Mouse (Mus musculus) gastrocnemius, postnatal 10 days (tissue): Measurements from ENCODE around the gene Gm11027. TPM values are rescaled to one million over a fixed set of nuclear protein-coding genes. Genes with fewer than 3 reads are reported as not detected.
"Not testable (repeated sequence)": the region's sequence is repeated elsewhere in the genome, so short reads cannot be mapped to it uniquely, and the experiment has no call there.

Experiments
- DNase-seq: peaks from one replicate; pipeline ENCODE4 v3.0.0; 2021; ENCODE audit warnings: mixed read lengths
- long read RNA-seq, 2 experiments: library from polyadenylated mRNA; stranded (forward); transcript quantifications; one replicate each; pipeline ENCODE4 v2.0.0; 2021
- total RNA-seq, 2 experiments: library from RNA; stranded (reverse); gene quantifications; 2 replicates each; pipeline ENCODE4 v1.2.3; 2021

The Gm11027 gene
- not detected for total RNA-seq
- long read RNA-seq, experiment 1, result 0 reads
- long read RNA-seq, experiment 2, result 0 reads

DNA sequence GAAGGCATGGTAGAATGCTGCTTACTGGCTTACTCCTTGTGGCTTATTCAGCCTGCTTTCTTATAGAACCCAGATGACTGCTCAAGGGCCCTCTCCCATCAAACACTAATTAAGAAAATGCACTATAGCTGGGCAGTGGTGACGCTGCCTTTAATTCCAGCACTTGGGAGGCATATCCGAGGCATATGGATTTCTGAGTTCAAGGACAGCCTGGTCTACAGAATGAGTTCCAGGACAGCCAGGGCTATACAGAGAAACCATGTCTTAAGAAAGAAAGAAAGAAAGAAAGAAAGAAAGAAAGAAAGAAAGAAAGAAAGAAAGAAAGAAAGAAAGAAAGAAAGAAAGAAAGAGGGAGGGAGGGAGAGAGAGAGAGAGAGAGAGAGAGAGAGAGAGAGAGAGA, at the start of gene Gm11027:
Gene Gm11027, plus strand, starts transcription at position 301 of the 400 bp plus-strand sequence.
- DNase-seq, result not testable (repeated sequence)

DNA sequence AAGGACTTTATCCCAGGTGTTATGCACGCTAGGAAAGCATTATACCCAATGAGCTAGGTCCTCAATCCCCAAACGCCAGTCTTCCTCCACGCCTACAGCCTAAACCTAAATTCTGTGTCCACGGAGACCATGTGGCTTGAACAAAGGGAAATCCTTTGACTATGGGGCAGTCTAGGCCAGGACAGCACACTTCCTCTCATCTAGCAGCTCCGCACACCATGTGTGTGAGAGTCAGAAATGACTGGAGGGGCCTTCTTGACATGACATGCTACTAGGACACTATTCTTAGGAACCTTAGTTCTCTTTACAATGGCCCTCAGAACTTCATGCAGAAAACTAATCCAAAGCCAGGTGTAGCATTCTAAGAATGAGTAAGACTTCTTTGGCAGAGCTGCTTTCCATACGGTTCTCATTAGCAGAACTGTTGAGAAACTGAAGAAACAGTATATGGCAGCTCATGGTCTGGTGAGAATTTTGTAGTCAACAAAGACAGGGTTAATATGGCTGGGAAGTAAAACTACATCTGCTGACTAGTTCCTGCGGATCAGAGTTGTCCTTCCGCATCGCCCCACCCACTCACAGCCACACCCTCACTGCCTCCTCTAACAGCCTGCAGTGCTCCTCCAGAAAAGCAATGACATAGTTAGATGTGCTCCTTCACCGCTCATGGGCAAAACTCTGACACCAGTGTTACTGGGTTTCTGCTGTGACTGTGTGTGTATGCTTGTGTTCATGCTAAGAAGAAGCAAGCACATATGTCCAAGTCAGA, 48.7 kb upstream of the Gm11027 start:
- DNase-seq, result no peak

DNA sequence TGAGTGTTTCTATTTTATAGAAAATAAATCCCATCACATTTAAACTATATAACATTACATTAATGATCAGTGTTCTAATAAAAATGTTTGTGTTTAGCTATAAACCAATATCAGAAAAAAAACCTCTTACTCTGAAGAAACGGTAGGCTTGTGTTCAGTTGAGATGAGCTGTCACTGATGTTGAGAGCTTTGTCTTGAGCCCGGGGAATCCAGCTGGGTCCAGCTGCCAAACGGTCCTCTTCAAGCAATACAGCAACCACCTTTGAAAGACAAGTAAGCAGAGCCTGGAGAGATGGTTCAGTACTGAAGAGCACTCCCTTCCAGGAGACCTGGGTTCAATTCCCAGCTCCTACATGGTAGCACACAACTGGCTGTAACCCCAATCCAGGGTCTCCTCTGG, 45.7 kb upstream of the Gm11027 start:
- DNase-seq, result no peak

DNA sequence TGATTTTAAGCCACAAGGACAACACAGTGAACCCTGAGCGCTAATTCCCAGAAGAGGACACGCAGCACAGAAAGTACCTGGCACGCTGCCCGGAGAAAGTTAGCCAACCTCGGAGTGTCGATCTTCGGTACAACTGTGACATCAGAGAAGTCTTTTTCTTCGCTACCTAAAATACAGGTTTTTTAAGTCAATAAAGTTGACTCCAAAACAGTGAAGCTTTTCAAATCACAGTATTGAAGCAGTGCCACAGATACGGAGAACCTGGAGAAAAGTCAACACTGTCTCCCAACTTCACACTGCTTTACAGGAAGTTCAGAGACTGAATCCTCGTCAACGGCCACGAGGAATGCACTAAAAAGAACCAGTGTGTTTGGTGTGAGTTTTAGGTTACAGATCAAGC, 43.6 kb upstream of the Gm11027 start:
- peak; percentile 79 for DNase-seq

DNA sequence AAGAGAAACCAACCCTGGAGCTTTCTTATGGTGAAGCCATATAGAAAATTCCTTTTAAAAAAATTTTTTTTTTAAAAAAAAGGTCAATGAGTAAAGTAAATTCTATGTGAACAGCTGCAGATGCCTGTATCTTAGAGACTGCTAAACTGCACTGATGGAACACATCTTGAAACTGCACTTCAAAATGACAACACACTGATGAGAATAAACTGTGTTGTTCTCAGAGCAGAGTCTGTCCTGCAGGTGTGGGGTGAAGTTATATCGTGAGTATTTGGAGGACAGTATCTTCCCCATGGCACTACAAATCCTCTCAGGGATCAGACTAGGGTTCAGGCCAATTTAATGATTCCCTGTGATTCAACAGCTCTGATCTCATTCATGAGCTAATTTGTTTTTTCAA, 43.1 kb upstream of the Gm11027 start:
- DNase-seq, result no peak

DNA sequence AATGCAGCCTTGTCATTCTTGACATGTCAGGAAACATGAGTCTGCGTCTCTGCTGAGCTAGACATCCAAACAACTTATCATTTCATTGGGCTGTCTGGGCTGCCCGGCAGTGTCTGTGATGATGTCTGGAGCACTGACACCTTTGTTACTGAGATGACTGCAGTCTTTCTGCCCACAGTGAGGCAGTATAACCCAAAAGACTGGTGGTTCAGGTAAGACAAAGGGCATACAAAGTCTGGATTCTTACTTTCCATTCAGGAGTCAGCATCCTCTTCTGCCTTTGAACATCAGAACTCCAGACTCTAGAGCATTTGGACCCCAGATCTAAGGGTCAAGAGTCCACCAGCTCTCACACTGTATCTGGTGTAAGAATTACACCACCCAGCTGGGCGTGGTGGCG, 39.8 kb upstream of the Gm11027 start:
- DNase-seq, result no peak

DNA sequence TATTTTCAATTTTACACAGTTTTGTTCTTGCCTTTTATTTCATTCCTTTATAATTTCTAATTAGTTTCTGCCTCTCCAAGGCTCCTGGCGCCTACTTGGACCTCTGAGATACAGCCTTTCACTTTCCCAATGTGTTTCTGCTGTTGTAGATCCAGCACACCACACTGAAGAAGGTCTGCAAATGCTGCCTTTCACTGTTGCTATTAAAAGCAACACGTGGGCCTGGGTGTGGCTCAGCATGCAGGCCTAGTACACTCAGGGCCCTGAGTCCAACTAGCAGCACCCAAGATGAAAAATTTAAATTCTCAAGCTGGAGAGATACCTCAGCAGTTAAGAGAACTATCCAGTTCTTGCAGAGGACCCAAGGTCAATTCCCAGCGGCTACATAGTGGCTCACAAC, 38.5 kb upstream of the Gm11027 start:
- no peak for DNase-seq

DNA sequence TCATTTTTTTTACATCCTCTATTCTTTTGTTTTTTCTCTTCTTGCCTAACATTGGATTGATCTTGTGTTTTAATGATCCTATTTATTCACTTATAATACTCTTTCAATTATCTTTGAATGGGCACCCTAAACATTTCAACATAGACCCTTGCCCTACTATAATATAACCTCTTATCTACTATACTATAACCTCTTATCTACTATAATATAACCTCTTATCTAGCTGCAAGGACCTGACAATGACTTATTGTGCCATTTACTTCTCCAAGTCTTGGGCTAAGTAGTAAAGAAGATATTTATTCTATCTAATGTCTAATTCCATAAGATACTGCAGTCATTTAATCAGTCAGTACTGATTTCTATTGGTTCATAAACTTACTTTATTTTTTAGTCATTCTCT, 36.8 kb upstream of the Gm11027 start:
- no peak for DNase-seq

DNA sequence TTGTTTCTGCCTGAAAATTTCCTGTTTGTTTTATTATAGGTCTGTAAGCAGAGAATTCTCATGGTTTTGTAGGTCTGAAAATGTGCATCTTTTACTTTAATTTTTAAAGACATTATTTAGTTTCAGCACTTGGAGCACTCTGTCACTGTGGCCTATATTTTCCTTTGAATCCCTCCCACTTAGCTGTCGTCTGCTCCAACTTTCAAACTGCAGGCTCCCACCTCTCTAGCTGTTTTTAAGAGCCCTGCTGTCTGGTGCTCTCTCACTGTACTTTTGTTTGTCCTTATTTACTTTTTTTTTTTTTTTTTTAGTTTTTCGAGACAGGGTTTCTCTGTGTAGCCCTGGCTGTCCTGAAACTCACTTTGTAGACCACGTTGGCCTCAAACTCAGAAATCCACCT, 36.4 kb upstream of the Gm11027 start:
- no peak for DNase-seq

DNA sequence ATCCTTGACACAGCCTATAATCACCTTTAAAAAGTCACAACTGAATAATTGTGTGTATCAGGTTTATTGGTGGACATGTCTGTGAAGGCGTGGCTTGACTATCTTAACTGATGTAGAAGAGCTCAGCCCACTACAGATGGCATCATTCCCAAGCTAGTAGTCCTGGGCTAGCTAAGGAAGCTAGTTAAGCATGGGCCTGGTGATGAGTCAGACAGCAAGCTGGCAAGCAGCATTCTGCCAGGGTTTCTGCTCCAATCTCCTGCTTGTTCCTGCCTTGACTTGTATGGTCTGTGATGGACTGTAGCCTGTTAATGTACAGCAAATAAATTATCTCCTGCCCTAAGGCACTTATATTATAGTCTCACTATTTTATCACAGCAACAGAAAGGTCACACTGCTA, 30.6 kb upstream of the Gm11027 start:
- DNase-seq, result no peak

DNA sequence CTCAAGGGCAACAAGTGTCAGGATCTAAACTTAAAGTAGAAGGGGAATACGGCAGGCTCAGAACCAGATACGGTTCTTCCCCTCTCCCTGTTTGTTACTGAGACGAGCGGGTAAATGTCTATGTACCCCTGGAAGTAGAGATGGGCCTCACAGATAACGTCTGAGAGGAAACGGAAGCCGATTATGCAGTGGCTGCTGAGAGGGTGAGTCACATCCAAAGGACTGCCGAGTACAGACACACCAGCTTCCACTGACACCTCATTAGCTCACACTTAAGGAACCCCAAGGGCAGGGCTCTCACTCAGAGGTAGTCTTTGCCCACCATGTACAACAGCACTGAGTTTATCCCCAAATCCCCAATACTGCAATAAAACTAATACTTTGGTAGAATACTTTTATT, 20.5 kb upstream of the Gm11027 start:
- no peak for DNase-seq

DNA sequence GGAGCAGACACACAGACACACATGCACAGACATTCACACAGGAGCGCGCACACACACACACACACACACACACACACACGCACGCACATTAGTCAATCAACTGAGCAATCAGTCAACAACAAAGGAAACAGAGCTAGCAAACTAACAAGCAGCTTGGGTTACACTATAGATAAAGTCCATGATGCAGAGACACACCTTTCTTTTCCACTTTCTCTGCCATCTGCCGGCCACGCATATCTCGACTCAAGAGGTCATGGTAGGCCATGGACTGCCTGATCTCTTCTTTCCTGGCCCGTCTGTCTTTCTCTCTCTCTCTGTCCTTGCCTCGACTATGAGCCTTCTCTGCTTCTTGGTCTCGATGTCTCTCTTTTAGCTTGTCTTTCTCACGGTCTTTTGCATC, 19.6 kb upstream of the Gm11027 start:
- no peak for DNase-seq

DNA sequence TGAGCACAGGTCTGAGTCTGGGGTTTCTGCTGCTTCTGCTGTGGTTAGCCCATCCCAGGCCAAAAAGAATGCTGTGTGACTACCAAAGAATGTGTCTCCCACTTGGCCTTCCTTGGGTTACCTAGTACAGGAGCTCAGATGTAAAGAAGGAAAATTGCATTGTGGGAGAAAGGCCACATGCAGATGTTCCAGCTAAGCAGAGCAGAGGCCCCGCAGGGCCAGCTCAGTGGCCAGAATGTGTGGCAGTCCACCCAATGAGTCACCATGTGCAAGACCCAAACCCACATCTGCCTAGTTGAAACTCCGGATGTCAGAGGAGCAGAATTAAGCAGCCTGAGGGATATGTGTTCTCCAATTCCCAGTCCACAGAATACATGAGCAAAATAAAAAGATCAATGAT, 16.9 kb upstream of the Gm11027 start:
- no peak for DNase-seq

DNA sequence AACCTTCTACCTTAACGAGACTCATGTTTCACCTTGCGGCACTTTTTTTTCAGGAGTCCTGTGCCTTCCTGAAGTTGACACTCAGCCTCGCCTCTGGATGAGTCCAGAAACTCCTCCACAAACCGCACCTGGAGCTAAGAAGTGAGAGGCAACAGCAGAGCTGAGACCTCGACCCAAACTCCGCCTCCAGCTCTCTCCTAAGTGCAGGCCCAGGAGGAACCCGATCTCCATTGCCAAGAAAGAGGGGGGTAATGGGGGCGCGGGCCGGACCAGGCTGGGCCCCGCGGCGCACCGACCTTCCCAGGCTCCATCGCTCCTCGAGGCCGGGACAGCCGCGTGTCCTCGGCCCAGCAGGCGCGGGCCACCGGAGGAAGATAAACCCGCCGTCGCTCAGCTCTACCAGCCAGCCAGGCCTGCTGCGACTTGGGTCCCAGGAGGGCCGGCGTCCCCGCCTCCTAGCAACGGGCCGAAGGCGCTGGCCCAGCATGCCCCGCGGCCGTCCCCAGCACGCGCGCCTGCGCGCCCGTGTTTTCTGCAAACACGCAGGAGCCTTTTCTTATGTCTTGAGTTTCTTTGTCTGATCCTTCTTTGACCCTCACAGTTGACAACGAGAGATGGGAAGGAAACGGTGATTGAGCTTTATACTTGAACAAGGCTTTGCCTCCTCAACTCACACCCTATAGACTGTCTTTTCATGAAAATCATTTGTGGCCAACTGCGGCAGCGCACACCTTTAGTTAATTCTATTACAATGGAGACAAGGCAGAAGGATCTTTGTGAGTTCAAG, 12.4 kb upstream of the Gm11027 start, which contains the start of gene Wdr60:
Gene Wdr60, minus strand, starts transcription at position 468 of the 787 bp plus-strand sequence.
- peak; percentile 88 for DNase-seq

DNA sequence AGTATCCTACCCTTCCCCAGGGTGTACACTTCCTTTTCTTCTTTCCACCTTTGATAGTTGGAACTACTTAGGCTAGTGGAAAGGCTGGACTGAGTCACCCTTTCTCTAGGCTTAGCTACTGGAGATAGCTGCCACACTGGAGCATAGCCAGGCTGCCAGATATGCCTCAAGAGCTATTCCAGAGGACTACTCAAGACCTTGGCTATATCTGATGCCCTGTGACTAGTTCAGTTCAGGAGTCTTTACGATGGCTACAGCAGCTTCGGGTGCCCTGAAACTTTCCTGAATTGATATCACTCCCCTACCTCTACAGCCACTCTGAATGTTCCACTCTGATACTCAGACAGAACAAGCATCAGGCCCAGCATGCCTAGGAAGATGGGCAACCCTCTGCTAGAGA, 10.4 kb upstream of the Gm11027 start:
- no peak for DNase-seq

DNA sequence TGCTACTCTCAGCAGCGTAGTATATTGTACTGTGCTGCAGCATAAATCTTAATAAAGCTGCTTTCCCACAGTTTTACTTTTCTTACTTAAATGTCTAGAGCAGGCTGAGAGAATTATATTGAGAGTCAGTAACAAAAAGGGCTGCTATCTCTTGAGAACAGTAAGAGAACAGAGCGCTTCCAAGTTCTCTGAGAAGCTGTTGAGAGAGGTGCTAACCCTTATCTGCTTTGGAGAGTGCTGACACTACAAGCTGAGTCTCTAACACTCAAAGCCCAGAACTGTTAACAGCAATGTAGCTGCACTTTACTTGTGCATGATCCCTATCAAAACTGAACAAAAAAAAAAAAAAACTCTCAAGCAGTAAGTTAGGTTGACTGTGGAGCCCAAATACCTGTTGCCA, 9.9 kb upstream of the Gm11027 start:
- no peak for DNase-seq

DNA sequence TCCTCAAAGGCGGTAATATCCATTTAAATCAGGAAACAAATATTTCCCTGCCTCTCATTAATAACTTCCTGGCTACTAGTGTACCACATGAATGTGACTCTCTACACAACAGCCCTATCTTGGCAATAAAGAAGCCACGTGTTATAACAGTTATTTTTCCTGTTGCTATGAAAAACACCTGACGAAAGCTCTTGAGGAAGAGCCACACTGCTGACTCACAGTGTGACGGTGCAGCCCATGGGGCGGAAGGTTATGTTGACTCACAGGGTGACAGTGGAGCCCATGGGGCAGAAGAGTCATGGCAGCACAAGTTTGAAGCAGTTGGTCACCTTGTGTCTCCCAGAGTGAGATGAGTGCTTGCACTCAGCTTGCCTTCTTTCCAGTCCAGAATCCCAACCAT, 5.7 kb upstream of the Gm11027 start:
- DNase-seq, result no peak

DNA sequence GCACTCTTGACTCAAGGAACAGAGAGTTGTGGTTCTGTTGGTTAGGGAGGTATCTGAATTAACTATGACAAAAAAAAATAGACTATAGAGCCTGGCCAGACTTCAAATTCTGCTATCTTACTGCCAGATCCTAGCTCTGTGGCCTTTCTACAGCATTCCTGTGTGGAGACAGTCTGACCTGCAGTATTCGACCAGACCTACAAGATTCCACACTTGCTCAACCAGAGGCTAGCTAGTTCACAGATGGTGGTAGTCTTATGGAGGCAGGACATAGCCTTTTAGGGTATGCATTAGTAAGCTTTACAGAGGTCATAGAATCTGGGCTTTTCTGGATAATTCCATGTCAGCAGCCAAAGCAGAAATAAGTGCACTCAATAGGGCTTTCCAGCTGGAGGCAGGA, 4.6 kb upstream of the Gm11027 start:
- DNase-seq, result no peak

DNA sequence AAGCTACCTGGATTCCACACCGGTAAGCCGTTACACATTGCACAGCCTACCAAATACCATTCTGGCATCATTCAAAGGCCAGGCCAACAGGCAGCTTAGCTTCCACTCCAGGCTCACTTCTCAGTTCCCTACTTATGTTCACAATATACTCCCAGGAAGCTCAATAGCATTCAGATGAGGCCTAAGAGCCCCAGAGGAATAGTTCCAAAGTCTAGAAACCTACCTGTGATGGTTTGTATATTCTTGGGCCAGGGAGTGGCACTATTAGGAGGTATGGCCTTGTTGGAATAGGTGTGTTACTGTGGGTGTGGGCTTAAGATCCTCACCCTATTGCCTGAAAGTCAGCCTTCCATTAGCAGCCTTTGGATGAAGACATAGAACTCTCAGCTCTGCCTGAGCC, 4.1 kb upstream of the Gm11027 start:
- no peak for DNase-seq

DNA sequence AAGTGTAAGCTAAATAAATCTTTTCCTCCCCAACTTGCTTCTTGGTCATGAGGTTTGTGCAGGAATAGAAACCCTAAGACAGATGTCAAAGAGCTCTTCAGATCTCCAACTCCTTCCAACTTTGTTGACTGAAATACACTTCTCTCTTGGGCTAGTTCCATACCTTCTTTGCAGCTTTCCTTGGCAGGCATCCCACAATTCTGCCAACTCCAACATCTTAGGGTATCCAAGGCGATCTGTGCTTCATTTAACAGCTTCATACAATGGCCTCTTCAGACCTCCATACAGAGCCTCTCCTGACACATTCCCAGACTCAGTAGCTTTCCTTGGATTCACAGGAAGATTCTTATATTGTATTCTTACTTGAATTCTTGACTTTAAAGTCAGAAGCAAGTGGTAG, 1.5 kb upstream of the Gm11027 start:
- no peak for DNase-seq

DNA sequence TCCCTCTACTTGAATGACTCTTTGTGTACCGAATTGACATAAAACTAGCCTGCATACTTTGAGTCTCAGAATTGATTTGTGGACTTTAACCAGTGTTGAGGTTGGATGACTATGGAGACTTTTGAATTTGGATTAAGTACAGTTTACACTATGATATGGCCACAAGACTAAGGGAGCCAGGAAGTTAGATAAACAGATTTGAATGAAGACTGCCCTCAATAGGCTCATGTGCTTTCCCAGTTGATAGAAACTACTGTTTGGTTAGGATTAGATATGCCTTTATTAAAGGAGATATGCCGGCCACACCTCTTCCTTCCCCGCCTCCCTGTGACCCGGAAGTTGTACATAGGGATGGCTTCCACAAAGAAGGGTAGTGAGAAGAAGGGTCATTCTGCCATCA, 445 bp downstream of the Gm11027 start:
- no peak for DNase-seq

DNA sequence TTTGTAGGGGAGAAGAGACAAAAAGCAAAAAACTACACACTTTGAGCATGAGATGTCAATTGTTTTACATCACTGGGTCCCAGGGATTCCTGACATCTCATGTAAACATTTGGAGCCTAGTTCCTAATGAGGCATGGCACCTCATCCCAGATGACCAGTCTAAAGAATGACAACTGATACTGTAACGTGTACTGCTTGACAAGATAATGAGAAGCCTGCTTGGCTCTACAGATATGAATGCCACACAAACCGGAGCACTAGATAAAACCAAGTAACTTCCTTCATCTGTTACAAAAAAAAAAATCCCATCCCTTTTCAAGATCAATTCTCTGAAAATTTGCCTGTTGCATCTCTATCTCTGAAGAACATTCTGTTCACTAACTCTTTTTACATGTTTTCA, 1.8 kb downstream of the Gm11027 start:
- DNase-seq, result no peak

DNA sequence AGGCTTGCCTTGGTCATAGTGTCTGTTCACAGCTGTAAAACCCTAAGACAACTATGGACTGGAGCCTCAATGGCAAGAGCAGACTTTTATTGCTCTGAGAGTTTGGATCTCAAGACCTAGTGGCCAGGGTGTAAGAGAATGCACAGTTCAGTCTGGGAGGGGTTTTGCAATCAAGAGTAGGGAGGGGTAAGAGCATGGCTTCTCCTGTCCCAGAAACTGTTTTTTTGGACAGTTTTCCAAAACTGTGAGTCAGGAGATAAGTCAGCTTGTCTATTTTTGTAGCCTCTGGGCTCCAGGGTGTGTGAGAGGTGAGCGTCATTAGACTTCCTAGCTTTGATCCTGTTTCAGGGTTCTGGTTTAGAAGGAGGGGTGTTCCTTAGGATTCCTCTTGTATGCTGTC, 3.4 kb downstream of the Gm11027 start:
- DNase-seq, result no peak

DNA sequence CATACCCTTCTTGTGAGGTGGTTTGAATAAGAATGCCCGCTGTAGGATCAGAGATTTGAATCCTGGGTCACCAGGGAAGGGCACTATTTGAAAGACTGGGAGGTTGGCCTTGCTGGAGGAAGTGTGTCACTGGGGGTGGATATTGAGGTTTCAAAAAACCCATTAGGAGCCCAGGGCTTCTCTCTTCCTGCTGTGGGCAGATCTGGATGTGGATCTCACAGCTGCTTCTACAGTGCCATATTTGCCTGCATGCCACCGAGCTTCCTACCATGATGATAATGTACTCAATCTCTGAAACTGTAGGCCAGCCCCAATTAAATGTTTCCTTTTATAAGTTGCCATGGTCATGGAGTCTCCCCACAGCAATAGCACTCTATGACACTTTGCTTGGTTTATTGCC, 4.0 kb downstream of the Gm11027 start:
- no peak for DNase-seq
